Mouse (Mus musculus): Measurements from ENCODE around the gene Zc3h14. TPM values are rescaled to one million over a fixed set of nuclear protein-coding genes. Genes with fewer than 3 reads are reported as not detected.

The Zc3h14 gene
- total RNA-seq, 1 experiment from 2014 or later, result 90.7 TPM

Other genes starting within 250 kb of the Zc3h14 start
- gene Kcnk10, start 168.7 kb upstream of the Zc3h14 start, total RNA-seq (2021), result not detected in 2 replicates
- 11.9 and 13.7 TPM in 2 replicates for gene Spata7, start 118.8 kb upstream of the Zc3h14 start, total RNA-seq (2021)
- 20.8 and 24.0 TPM in 2 replicates for gene Ptpn21, start 9.6 kb upstream of the Zc3h14 start, total RNA-seq (2021)
- 22.9 and 41.2 TPM in 2 replicates for gene Eml5, start 154.5 kb downstream of the Zc3h14 start, total RNA-seq (2021)
- 29.0 and 35.5 TPM in 2 replicates for gene Ttc8, start 173.6 kb downstream of the Zc3h14 start, total RNA-seq (2021)